Mouse (Mus musculus) small intestine, adult 2 months (tissue): ENCODE measurements around the gene Bcas3.

Experiments used
- CTCF ChIP-seq: fragments of 200-500 bp; IDR thresholded peaks from 2 replicates; pipeline ENCODE4 v1.5.1; 2012; ENCODE audit warnings: low read depth, mild to moderate bottlenecking, control low read depth, inconsistent platforms, low read length, moderate library complexity, mixed read lengths; ENCODE audit not compliant: insufficient replicate concordance, insufficient read length; ENCODE audit errors: extremely low read depth
- POLR2A ChIP-seq: fragments of 200-500 bp; IDR thresholded peaks from 2 replicates; pipeline ENCODE4 v1.6.1; 2012; ENCODE audit warnings: low read depth, mild to moderate bottlenecking, control low read depth, inconsistent platforms, low read length, moderate library complexity

GRCm38 (mm10) chr11:85311645-85312490, 41.1 kb upstream of the Bcas3 start:
- no peak for TF ChIP-seq CTCF
- TF ChIP-seq POLR2A: no peak
